Mouse (Mus musculus) layer of hippocampus, adult 2 months (tissue): ENCODE results near the gene Gm9844. TPM values are rescaled to one million over a fixed set of nuclear protein-coding genes. Genes with fewer than 3 reads are reported as not detected.

Experiments used
- DNase-seq, 2 experiments: peaks; one replicate each; pipeline ENCODE4 v3.0.0; 2022; ENCODE audit warnings: low spot score in 2 of 2
- H3K27ac ChIP-seq: fragments of 200-600 bp; 2 replicates; pipeline ENCODE4 v1.8.1; 2022
- H3K4me3 ChIP-seq: fragments of 200-600 bp; 2 replicates; pipeline ENCODE4 v1.8.1; 2022; ENCODE audit warnings: mild to moderate bottlenecking
- CTCF ChIP-seq: fragments of 200-600 bp; conservative IDR thresholded peaks from 2 replicates; pipeline ENCODE4 v1.8.1; 2022; ENCODE audit warnings: antibody characterized with exemption, mild to moderate bottlenecking, moderate library complexity
- total RNA-seq, 2 experiments: library from RNA; stranded (reverse); gene quantifications; 2 replicates each; pipeline ENCODE4 v1.2.3; 2021

Gm9844 gene
- total RNA-seq, 2 experiments from 2014 or later, result 1.6 TPM; not detected in 1

DNA sequence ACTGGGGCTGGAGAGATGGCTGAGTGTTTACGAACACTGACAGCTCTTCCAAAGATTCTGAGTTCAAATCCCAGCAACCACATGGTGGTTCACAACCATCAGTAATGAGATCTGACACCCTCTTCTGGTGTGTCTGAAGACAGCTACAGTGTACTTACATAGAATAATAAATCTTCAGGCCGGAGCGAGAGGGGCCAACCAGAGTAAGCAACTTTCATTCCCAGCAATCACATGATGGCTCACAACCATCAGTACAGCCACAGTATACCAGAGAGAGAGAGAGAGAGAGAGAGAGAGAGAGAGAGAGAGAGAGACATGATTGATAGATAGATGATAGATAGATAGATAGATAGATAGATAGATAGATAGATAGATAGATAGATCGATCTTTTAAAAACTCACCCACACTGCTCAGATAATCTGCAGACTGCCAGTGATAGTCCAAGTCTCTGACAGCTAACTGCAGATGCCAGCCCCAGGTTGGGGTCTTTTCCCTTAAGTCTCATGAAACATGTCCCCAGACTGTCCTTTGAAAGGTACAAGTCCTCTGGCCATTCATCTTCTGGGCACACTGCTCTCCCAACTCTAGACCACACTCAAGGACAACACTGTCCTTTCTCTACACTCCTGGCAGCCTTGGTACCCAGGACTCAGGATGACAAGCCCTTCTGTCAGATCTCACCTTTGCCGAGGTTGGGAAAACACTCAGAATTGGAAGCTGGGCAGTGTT is 10.3 kb upstream of the Gm9844 start:
- Histone ChIP-seq H3K27ac (no peak overlapping the region), H3K4me3 (no peak overlapping the region)
- no peak for DNase-seq
- no peak for TF ChIP-seq CTCF

DNA sequence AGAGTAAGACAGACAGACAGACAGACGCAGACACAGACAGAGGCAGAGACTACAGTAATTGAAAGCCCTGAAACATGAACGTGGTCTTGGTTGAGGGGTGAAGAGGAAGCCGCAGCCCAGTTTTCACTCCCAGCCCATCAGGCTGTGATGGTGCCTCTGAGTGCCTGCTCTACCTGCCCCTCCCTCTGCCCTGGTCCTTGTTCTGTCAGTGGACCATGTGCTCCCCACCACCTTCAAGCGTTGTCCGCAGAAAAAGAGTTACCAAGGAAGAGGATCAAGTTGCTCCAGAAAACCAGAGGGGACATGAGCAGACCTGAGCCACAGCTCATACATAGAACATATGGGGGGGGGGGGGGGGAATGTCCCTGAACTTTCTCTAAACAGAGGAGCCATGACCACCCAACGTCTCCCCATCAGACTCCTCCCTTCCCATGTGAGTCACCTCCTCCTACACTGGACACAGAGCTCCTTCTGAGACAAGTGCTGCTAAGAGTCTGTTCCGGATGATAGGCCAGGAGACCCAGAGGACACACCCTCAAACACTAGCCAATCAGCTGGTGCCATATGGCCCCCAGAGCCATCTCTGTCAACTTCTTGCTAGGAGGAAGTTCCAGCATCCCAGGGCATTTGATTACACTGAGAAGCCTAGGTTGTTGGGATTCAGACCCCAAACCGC is 9.3 kb upstream of the Gm9844 start:
- no peak for TF ChIP-seq CTCF
- DNase-seq, result no peak

DNA sequence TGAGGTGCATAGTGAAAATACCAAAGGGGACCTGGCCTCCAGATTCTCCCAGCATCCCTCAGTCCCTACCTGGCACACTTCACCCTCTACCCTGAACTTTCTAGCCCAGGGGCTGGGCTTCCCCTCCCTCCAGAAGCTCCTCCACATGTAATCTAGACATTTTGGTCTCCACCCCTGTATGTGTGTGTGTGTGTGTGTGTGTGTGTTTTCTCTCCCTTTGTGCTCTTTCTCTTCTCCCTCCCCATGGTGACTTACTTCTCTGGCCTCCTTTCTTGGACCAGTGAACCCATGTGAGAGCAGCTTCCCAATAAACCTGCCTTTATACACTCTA is 8.8 kb upstream of the Gm9844 start:
- no peak for DNase-seq
- Histone ChIP-seq H3K27ac (no peak overlapping the region), H3K4me3 (no peak overlapping the region)
- no peak for TF ChIP-seq CTCF

More for the DNA sequence above, 9.3 kb upstream of the Gm9844 start:
- Histone ChIP-seq H3K4me3 (no peak overlapping the region), H3K27ac (no peak overlapping the region)

DNA sequence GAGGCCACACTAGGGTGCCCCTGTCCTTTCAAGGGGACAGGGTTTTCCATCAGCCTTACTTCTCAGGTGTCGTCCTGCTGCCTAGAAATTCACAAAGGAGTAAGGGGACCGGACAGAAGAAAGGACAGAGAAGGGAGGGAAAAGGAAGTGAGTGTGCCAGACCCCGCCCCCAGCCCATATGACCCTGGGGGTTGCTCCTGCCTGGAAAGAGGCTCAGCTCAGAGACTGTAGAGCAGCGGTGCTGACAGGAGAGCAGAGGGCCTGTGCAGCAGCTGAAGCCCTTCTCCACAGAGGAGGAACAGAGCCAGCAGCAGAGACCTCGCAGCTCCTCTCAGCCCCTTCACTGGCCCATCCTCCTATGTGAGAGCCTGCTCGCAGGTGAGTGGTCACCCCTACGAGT is 8.3 kb upstream of the Gm9844 start:
- TF ChIP-seq CTCF, result no peak
- DNase-seq, result no peak
- H3K27ac ChIP-seq, result no peak overlapping the region
- H3K4me3 ChIP-seq, result no peak overlapping the region

DNA sequence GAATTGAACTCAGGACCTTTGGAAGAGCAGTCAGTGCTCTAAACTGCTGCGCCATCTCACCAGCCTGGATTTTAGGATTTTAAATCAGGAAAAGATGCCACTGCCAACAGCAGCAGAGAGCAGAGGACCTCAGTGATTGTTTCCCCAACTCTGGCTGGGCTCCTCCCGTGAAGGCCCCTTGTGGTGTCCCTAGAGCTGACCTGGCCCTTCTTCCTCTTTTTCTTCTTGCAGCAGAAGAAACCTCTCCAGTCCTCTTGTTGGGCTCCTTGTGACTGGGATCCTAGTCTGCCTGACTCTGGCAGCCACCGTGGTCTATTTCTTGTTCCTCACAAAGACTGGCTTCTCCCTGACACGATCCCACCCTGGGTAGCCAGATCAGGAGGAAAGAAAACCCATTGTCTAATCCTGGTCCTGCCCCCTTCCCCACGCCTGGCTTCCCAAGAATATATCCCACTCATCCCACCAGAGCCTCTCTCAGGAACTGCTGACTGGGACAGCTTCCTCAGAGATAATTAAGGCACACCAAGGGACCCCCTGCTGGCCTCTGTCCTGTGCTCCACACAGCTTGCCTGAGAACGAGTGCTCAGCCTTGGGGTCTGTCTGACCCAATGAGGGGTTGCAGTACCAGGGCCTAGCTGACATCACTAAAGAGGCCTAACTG is 5.4 kb upstream of the Gm9844 start:
- DNase-seq, result no peak
- TF ChIP-seq CTCF, result no peak
- H3K4me3 ChIP-seq, result no peak overlapping the region
- no peak overlapping the region for H3K27ac ChIP-seq

DNA sequence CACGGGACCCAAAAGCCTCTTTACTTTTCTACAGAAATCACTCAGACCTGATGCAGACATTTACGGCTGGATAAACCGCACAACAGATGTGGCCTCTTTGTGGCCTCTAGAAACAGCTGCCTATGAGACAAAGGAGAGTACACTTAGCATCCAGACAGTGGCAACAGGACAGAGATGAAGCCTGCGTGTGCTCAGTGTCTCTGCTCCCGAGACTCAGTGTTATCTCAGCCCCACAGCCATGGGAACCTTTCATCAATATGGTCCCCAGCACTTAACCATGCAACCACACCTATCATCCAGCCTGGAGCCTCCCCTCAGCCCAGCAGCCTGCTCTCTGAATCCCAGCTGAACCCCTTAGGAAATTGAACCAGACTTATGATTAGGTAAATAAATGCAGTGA is 2.8 kb upstream of the Gm9844 start:
- H3K4me3 ChIP-seq, result no peak overlapping the region
- no peak overlapping the region for H3K27ac ChIP-seq
- TF ChIP-seq CTCF, result no peak
- DNase-seq, result no peak

DNA sequence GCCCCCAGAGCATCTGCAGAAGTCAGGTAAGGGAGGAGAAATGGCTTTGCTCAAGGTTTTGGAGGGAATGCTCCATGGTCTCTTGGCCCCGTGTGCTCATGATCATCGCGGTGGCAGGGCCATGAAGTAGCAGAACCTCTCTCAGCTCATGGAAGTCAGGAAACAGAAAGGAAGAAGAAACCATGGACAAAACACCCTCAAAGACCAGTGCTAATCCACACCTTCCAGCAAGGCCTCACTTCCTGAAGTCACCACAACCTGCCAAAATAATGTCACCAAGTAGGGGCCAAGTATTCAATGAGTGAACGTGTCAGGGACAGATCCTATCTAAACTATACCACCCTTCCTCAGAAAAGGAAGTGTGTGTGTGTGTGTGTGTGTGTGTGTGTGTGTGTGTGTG is 840 bp downstream of the Gm9844 start:
- Histone ChIP-seq H3K27ac (no peak overlapping the region), H3K4me3 (no peak overlapping the region)
- TF ChIP-seq CTCF, result no peak
- DNase-seq, result no peak

DNA sequence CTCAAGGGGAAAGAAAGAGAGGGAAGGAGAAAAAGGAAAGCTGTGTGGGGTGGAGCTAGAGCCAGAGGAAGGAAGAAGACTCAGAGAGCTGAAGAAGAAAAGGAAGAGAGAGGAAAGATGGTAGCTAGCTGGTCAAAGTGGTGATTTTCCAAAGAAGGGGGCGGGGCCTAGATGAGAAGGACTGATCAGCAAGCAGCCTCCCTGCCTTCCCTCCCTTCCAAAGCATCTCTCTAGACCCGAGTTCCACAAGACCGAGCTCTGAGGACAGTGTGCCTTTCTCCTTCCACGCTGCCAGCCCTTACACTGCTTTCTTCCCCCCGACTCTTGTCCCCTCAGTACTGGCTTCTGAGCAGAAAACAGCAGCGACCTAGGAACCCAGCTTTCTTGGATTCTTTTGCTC is 2.1 kb downstream of the Gm9844 start:
- Histone ChIP-seq H3K4me3 (no peak overlapping the region), H3K27ac (no peak overlapping the region)
- no peak for TF ChIP-seq CTCF
- no peak for DNase-seq

- TF ChIP-seq CTCF, result no peak
- H3K27ac ChIP-seq, result no peak overlapping the region
- DNase-seq, result no peak
- H3K4me3 ChIP-seq, result no peak overlapping the region
Observed at GRCm38 (mm10) chr7:24869080-24869479, 7.1 kb downstream of the Gm9844 start.

DNA sequence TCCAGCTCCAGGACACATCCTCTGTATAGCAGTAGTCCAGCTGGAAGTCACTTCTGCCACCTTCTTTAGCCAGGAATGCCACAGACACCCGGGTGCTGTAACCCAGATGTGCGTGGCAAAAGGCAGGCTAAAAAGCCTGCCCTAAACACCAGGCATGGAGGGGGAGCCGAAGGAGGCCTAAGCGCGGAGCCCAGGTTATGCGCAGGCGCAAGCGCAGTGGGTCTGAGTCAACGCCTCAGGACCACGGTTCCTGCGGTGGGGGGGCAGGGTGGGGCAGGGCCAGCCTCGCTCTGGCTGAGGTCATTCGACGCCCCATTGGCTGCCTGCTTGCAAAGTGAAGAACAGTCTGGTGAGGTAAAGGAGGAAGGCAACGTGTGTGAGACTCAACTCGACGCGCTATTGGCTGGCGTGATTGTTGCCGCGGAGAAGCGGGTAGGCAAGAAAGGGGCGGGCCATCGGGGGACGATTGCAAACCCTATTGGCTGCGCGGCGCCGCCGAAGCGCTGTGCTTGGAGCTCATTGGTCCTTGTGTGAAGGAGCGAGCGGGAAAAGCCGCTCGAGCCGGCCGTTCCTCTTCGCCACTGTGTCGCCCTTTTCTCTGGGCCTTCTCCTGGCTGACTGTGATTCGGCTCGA is 7.6 kb downstream of the Gm9844 start, which contains the start of the genes Lypd4 and Dmrtc2:
Gene Lypd4, minus strand, starts transcription at position 410 of the 634 bp plus-strand sequence.
Gene Dmrtc2, plus strand, starts transcription at position 526 of the 634 bp plus-strand sequence.
- Histone ChIP-seq H3K27ac (no peak within 1 kb of the TSS), H3K4me3 (no peak within 1 kb of the TSS)
- no peak for DNase-seq
- TF ChIP-seq CTCF, result no peak

DNA sequence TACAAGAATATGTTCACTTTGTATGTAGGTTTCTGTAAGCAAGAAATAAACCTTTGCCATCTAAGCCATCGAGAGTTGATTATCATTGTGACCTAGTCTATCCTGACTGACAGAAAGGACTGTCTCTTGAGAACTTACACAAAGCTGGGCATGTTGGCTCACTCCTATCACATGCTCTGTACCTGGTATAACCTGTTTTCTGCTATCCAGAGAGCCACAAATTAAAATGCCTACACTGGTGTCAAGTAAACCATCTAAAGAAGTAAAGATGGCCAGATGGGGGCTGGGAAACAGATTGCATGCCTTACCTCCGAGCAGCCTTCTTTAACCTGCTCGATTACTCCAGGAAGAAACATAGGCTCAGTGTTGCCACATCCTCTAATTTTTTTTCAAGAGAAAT is 15.6 kb downstream of the Gm9844 start:
- no peak for TF ChIP-seq CTCF
- DNase-seq, result no peak
- Histone ChIP-seq H3K27ac (no peak overlapping the region), H3K4me3 (no peak overlapping the region)

GRCm38 (mm10) chr7:24879620-24880019 is 17.6 kb downstream of the Gm9844 start:
- TF ChIP-seq CTCF, result no peak
- no peak for DNase-seq
- no peak overlapping the region for H3K27ac ChIP-seq

GRCm38 (mm10) chr7:24882416-24883199 is 20.6 kb downstream of the Gm9844 start:
- no peak for TF ChIP-seq CTCF
- no peak for DNase-seq
- Histone ChIP-seq H3K27ac (no peak overlapping the region), H3K4me3 (no peak overlapping the region)

More at GRCm38 (mm10) chr7:24879620-24880019, 17.6 kb downstream of the Gm9844 start:
- H3K4me3 ChIP-seq, result no peak overlapping the region
